Mouse (Mus musculus): ENCODE measurements around the gene Epb41l4b. TPM values are rescaled to one million over a fixed set of nuclear protein-coding genes. Genes with fewer than 3 reads are reported as not detected.

Epb41l4b gene
- total and polyA plus RNA-seq, 2 experiments from 2014 or later, result 1.8 to 6.2 TPM

GRCm38 (mm10) chr4:57181538-57181937 lies 38.3 kb upstream of the Epb41l4b start:
- no peak for DNase-seq
- Histone ChIP-seq H3K4me1 (ENCODE audit: insufficient read depth) (no peaks in the 10 kb centered on the region), H3K4me3 (ENCODE audit: low read depth, low read length) (no peak overlapping the region), H3K27ac (ENCODE audit: low read depth, low read length) (no peak overlapping the region), H3K4me2 (ENCODE audit: low read depth) (no peak overlapping the region), H3K27me3 (ENCODE audit: insufficient read depth, low read length) (no peaks in the 10 kb centered on the region), H3K9me3 (ENCODE audit: low read length) (no peaks in the 10 kb centered on the region), H3K9ac (no peak overlapping the region), H3K36me3 (ENCODE audit: insufficient read depth) (no peaks in the 10 kb centered on the region)
- no peak for ATAC-seq
- peak; percentile 18; the same call in 1 of the 2 replicates for TF ChIP-seq CTCF (IDR thresholded peaks at IDR 0.05; ENCODE audit: low read depth)
- WGBS, result 57% methylated on average over 1 of the region's 1 CpGs

GRCm38 (mm10) chr4:57178881-57179280 lies 35.6 kb upstream of the Epb41l4b start:
- H3K27ac ChIP-seq (ENCODE audit: low read depth, low read length), result no peak overlapping the region
- no peak overlapping the region for H3K9ac ChIP-seq
- 74% methylated on average over 4 of the region's 4 CpGs for WGBS
- no peaks in the 10 kb centered on the region for H3K36me3 ChIP-seq (ENCODE audit: insufficient read depth)
- DNase-seq (no peak), ATAC-seq (no peak)
- H3K4me3 ChIP-seq (ENCODE audit: low read depth, low read length), result no peak overlapping the region
- no peak overlapping the region for H3K4me2 ChIP-seq (ENCODE audit: low read depth)
- TF ChIP-seq CTCF (IDR thresholded peaks at IDR 0.05; ENCODE audit: low read depth), result no peak
- no peaks in the 10 kb centered on the region for H3K9me3 ChIP-seq (ENCODE audit: low read length)
- no peaks in the 10 kb centered on the region for H3K27me3 ChIP-seq (ENCODE audit: insufficient read depth, low read length)
- H3K4me1 ChIP-seq (ENCODE audit: insufficient read depth), result no peaks in the 10 kb centered on the region

- ATAC-seq (no peak), DNase-seq (no peak)
- no peak for TF ChIP-seq CTCF (IDR thresholded peaks at IDR 0.05; ENCODE audit: low read depth)
- Histone ChIP-seq H3K9ac (no peak overlapping the region), H3K4me2 (ENCODE audit: low read depth) (no peak overlapping the region), H3K4me3 (ENCODE audit: low read depth, low read length) (no peak overlapping the region), H3K27ac (ENCODE audit: low read depth, low read length) (no peak overlapping the region), H3K27me3 (ENCODE audit: insufficient read depth, low read length) (no peaks in the 10 kb centered on the region), H3K4me1 (ENCODE audit: insufficient read depth) (no peaks in the 10 kb centered on the region), H3K36me3 (ENCODE audit: insufficient read depth) (no peaks in the 10 kb centered on the region), H3K9me3 (ENCODE audit: low read length) (no peaks in the 10 kb centered on the region)
- WGBS, result 75% methylated on average over 10 of the region's 10 CpGs
Measured at GRCm38 (mm10) chr4:57175329-57175728, 32.1 kb upstream of the Epb41l4b start.

- ATAC-seq (no peak), DNase-seq (no peak)
- 54% methylated on average over 8 of the region's 8 CpGs for WGBS
- Histone ChIP-seq H3K36me3 (ENCODE audit: insufficient read depth) (no peaks in the 10 kb centered on the region), H3K27ac (ENCODE audit: low read depth, low read length) (no peak overlapping the region), H3K9me3 (ENCODE audit: low read length) (no peaks in the 10 kb centered on the region), H3K4me1 (ENCODE audit: insufficient read depth) (no peaks in the 10 kb centered on the region), H3K9ac (no peak overlapping the region), H3K4me2 (ENCODE audit: low read depth) (no peak overlapping the region), H3K27me3 (ENCODE audit: insufficient read depth, low read length) (no peaks in the 10 kb centered on the region), H3K4me3 (ENCODE audit: low read depth, low read length) (no peak overlapping the region)
- TF ChIP-seq CTCF (IDR thresholded peaks at IDR 0.05; ENCODE audit: low read depth), result no peak
Measured at GRCm38 (mm10) chr4:57172861-57173260, 29.6 kb upstream of the Epb41l4b start.

GRCm38 (mm10) chr4:57171817-57172216 lies 28.6 kb upstream of the Epb41l4b start:
- H3K4me3 ChIP-seq (ENCODE audit: low read depth, low read length), result no peak overlapping the region
- H3K9me3 ChIP-seq (ENCODE audit: low read length), result no peaks in the 10 kb centered on the region
- H3K27me3 ChIP-seq (ENCODE audit: insufficient read depth, low read length), result no peaks in the 10 kb centered on the region
- WGBS, result 41% methylated on average over 5 of the region's 5 CpGs
- ATAC-seq (no peak), DNase-seq (no peak)
- no peaks in the 10 kb centered on the region for H3K4me1 ChIP-seq (ENCODE audit: insufficient read depth)
- no peak for TF ChIP-seq CTCF (IDR thresholded peaks at IDR 0.05; ENCODE audit: low read depth)
- no peak overlapping the region for H3K9ac ChIP-seq
- H3K27ac ChIP-seq (ENCODE audit: low read depth, low read length), result no peak overlapping the region
- no peaks in the 10 kb centered on the region for H3K36me3 ChIP-seq (ENCODE audit: insufficient read depth)
- H3K4me2 ChIP-seq (ENCODE audit: low read depth), result no peak overlapping the region

- no peak overlapping the region for H3K4me3 ChIP-seq (ENCODE audit: low read depth, low read length)
- TF ChIP-seq CTCF (IDR thresholded peaks at IDR 0.05; ENCODE audit: low read depth), result no peak
- no peaks in the 10 kb centered on the region for H3K27me3 ChIP-seq (ENCODE audit: insufficient read depth, low read length)
- 86% methylated on average over 3 of the region's 3 CpGs for WGBS
- ATAC-seq (no peak), DNase-seq (no peak)
- H3K27ac ChIP-seq (ENCODE audit: low read depth, low read length), result no peak overlapping the region
- H3K4me2 ChIP-seq (ENCODE audit: low read depth), result no peak overlapping the region
- H3K4me1 ChIP-seq (ENCODE audit: insufficient read depth), result no peaks in the 10 kb centered on the region
- no peak overlapping the region for H3K9ac ChIP-seq
- no peaks in the 10 kb centered on the region for H3K9me3 ChIP-seq (ENCODE audit: low read length)
- H3K36me3 ChIP-seq (ENCODE audit: insufficient read depth), result no peaks in the 10 kb centered on the region
Measured at GRCm38 (mm10) chr4:57168680-57169079, 25.4 kb upstream of the Epb41l4b start.

GRCm38 (mm10) chr4:57168277-57168676 lies 25.0 kb upstream of the Epb41l4b start:
- no peak overlapping the region for H3K4me3 ChIP-seq (ENCODE audit: low read depth, low read length)
- ATAC-seq (no peak), DNase-seq (no peak)
- no peak for TF ChIP-seq CTCF (IDR thresholded peaks at IDR 0.05; ENCODE audit: low read depth)
- H3K4me2 ChIP-seq (ENCODE audit: low read depth), result no peak overlapping the region
- no peaks in the 10 kb centered on the region for H3K4me1 ChIP-seq (ENCODE audit: insufficient read depth)
- no peak overlapping the region for H3K27ac ChIP-seq (ENCODE audit: low read depth, low read length)
- WGBS, result 91% methylated on average over 1 of the region's 1 CpGs
- no peaks in the 10 kb centered on the region for H3K36me3 ChIP-seq (ENCODE audit: insufficient read depth)
- H3K9me3 ChIP-seq (ENCODE audit: low read length), result no peaks in the 10 kb centered on the region
- no peak overlapping the region for H3K9ac ChIP-seq
- H3K27me3 ChIP-seq (ENCODE audit: insufficient read depth, low read length), result no peaks in the 10 kb centered on the region

Data from forebrain, postnatal 0 days (tissue).